Mouse (Mus musculus): Measurements from ENCODE around the gene Stac3. TPM values are rescaled to one million over a fixed set of nuclear protein-coding genes. Genes with fewer than 3 reads are reported as not detected.

Gene Stac3
- polyA plus RNA-seq, 1 experiment from 2014 or later: 0.21 TPM

- 90% methylated on average over 37 of the region's 37 CpGs for WGBS (ENCODE audit: insufficient replicate concordance)
- no peak for DNase-seq
- Histone ChIP-seq H3K9me3 (ENCODE audit: low read length) (no peaks in the 10 kb centered on the region), H3K4me3 (ENCODE audit: low read depth, low read length) (peak overlapping the region; percentile 60), H3K9ac (replicated peaks) (peak overlapping the region; percentile 62; the same call in 1 of the 2 replicates), H3K4me1 (ENCODE audit: insufficient read depth) (peaks cover 34% of the 10 kb centered on the region), H3K4me2 (ENCODE audit: low read depth, low read length) (peak overlapping the region; percentile 79), H3K27me3 (ENCODE audit: insufficient read depth, low read length) (peaks cover 20% of the 10 kb centered on the region), H3K27ac (ENCODE audit: low read depth) (peak overlapping the region; percentile 80), H3K36me3 (replicated peaks; ENCODE audit: insufficient read depth, low read length) (peaks cover 33% of the 10 kb centered on the region)
- ATAC-seq: no peak
- TF ChIP-seq EP300 (IDR thresholded peaks at IDR 0.05; ENCODE audit: low read depth) (no peak), CTCF (IDR thresholded peaks at IDR 0.05; ENCODE audit: low read depth) (no peak)
Measured at GRCm38 (mm10) chr10:127519903-127520713, 18.6 kb downstream of the Stac3 start.

GRCm38 (mm10) chr10:127520714-127521357 lies 19.4 kb downstream of the Stac3 start:
- H3K36me3 ChIP-seq (replicated peaks; ENCODE audit: insufficient read depth, low read length): peaks cover 33% of the 10 kb centered on the region
- peak; percentile 43 for ATAC-seq
- 56% methylated on average over 20 of the region's 20 CpGs for WGBS (ENCODE audit: insufficient replicate concordance)
- H3K9ac ChIP-seq (replicated peaks): peak overlapping the region; percentile 62
- TF ChIP-seq CTCF (IDR thresholded peaks at IDR 0.05; ENCODE audit: low read depth) (no peak), EP300 (IDR thresholded peaks at IDR 0.05; ENCODE audit: low read depth) (no peak)
- peaks cover 29% of the 10 kb centered on the region for H3K4me1 ChIP-seq (ENCODE audit: insufficient read depth)
- H3K27ac ChIP-seq (ENCODE audit: low read depth): peak overlapping the region; percentile 80
- no peak for DNase-seq
- H3K4me3 ChIP-seq (ENCODE audit: low read depth, low read length): peak overlapping the region; percentile 60
- H3K27me3 ChIP-seq (ENCODE audit: insufficient read depth, low read length): peaks cover 23% of the 10 kb centered on the region
- peak overlapping the region; percentile 79 for H3K4me2 ChIP-seq (ENCODE audit: low read depth, low read length)
- H3K9me3 ChIP-seq (ENCODE audit: low read length): no peaks in the 10 kb centered on the region

GRCm38 (mm10) chr10:127521611-127522080 lies 20.2 kb downstream of the Stac3 start:
- H3K27ac ChIP-seq (ENCODE audit: low read depth): peak overlapping the region; percentile 80
- peaks cover 33% of the 10 kb centered on the region for H3K36me3 ChIP-seq (replicated peaks; ENCODE audit: insufficient read depth, low read length)
- TF ChIP-seq EP300 (IDR thresholded peaks at IDR 0.05; ENCODE audit: low read depth): peak; percentile 34; the same call in 1 of the 2 replicates
- TF ChIP-seq CTCF (IDR thresholded peaks at IDR 0.05; ENCODE audit: low read depth): no peak
- peak; percentile 55 for DNase-seq
- peak overlapping the region; percentile 62 for H3K9ac ChIP-seq (replicated peaks)
- WGBS (ENCODE audit: insufficient replicate concordance): 1% methylated on average over 12 of the region's 12 CpGs
- H3K4me1 ChIP-seq (ENCODE audit: insufficient read depth): peaks cover 28% of the 10 kb centered on the region
- no peaks in the 10 kb centered on the region for H3K9me3 ChIP-seq (ENCODE audit: low read length)
- peak overlapping the region; percentile 60 for H3K4me3 ChIP-seq (ENCODE audit: low read depth, low read length)
- ATAC-seq: peak; percentile 66
- peak overlapping the region; percentile 79 for H3K4me2 ChIP-seq (ENCODE audit: low read depth, low read length)
- H3K27me3 ChIP-seq (ENCODE audit: insufficient read depth, low read length): peaks cover 31% of the 10 kb centered on the region

GRCm38 (mm10) chr10:127522088-127522581 lies 20.6 kb downstream of the Stac3 start, which contains the start of gene Shmt2:
Gene Shmt2, minus strand, starts transcription at chr10:127522444.
- Histone ChIP-seq H3K9ac (replicated peaks) (peak within 1 kb of the TSS; percentile 62), H3K9me3 (ENCODE audit: low read length) (no peaks in the 10 kb centered on the region), H3K4me3 (ENCODE audit: low read depth, low read length) (peak within 1 kb of the TSS; percentile 60), H3K4me1 (ENCODE audit: insufficient read depth) (peaks cover 27% of the 10 kb centered on the region), H3K27ac (ENCODE audit: low read depth) (peak within 1 kb of the TSS; percentile 80), H3K4me2 (ENCODE audit: low read depth, low read length) (peak within 1 kb of the TSS; percentile 79), H3K27me3 (ENCODE audit: insufficient read depth, low read length) (peaks cover 36% of the 10 kb centered on the region), H3K36me3 (replicated peaks; ENCODE audit: insufficient read depth, low read length) (peaks cover 30% of the 10 kb centered on the region)
- WGBS (ENCODE audit: insufficient replicate concordance): under 1% methylated on average over 21 of the region's 21 CpGs
- ATAC-seq (peak; percentile 57), DNase-seq (peak; percentile 88)
- no peak for TF ChIP-seq EP300 (IDR thresholded peaks at IDR 0.05; ENCODE audit: low read depth)
- no peak for TF ChIP-seq CTCF (IDR thresholded peaks at IDR 0.05; ENCODE audit: low read depth)

- H3K36me3 ChIP-seq (replicated peaks; ENCODE audit: insufficient read depth, low read length): peaks cover 5% of the 10 kb centered on the region
- H3K27ac ChIP-seq (ENCODE audit: low read depth): no peak overlapping the region
- H3K27me3 ChIP-seq (ENCODE audit: insufficient read depth, low read length): peaks cover 62% of the 10 kb centered on the region
- ATAC-seq (no peak), DNase-seq (no peak)
- H3K4me2 ChIP-seq (ENCODE audit: low read depth, low read length): no peak overlapping the region
- no peak overlapping the region for H3K4me3 ChIP-seq (ENCODE audit: low read depth, low read length)
- H3K9ac ChIP-seq (replicated peaks): no peak overlapping the region
- no peaks in the 10 kb centered on the region for H3K9me3 ChIP-seq (ENCODE audit: low read length)
- peaks cover 20% of the 10 kb centered on the region for H3K4me1 ChIP-seq (ENCODE audit: insufficient read depth)
- 5% methylated on average over 23 of the region's 23 CpGs for WGBS (ENCODE audit: insufficient replicate concordance)
- TF ChIP-seq EP300 (IDR thresholded peaks at IDR 0.05; ENCODE audit: low read depth) (no peak), CTCF (IDR thresholded peaks at IDR 0.05; ENCODE audit: low read depth) (no peak)
Measured at GRCm38 (mm10) chr10:127524646-127525255, 23.3 kb downstream of the Stac3 start.
